Mouse (Mus musculus): ENCODE results near the gene Ano2.

The Ano2 gene

GRCm38 (mm10) chr6:125690057-125690703, at the start of gene Ano2:
Ano2 (plus strand) TSS chr6:125690419.
- DNase-seq, result peak; percentile 3

- DNase-seq, result no peak
These were observed 49.7 kb upstream of the Ano2 start for GRCm38 (mm10) chr6:125640486-125640885.

- no peak for DNase-seq
These were observed 49.1 kb upstream of the Ano2 start for GRCm38 (mm10) chr6:125641146-125641545.

GRCm38 (mm10) chr6:125648964-125649363, 41.3 kb upstream of the Ano2 start:
- no peak for DNase-seq

GRCm38 (mm10) chr6:125651335-125651734, 38.9 kb upstream of the Ano2 start:
- no peak for DNase-seq

- no peak for DNase-seq
These were observed 36.8 kb upstream of the Ano2 start for GRCm38 (mm10) chr6:125653416-125653815.

GRCm38 (mm10) chr6:125656921-125657320, 33.3 kb upstream of the Ano2 start:
- peak; percentile 16 for DNase-seq

GRCm38 (mm10) chr6:125657966-125658365, 32.3 kb upstream of the Ano2 start:
- DNase-seq, result no peak

- DNase-seq, result no peak
These were observed 28.9 kb upstream of the Ano2 start for GRCm38 (mm10) chr6:125661106-125661877.

- no peak for DNase-seq
These were observed 26.3 kb upstream of the Ano2 start for GRCm38 (mm10) chr6:125663906-125664305.

GRCm38 (mm10) chr6:125671835-125672234, 18.4 kb upstream of the Ano2 start:
- DNase-seq, result no peak

GRCm38 (mm10) chr6:125678492-125678891, 11.7 kb upstream of the Ano2 start:
- DNase-seq, result no peak

- DNase-seq, result no peak
These were observed 9.6 kb upstream of the Ano2 start for GRCm38 (mm10) chr6:125680613-125681012.

- DNase-seq, result no peak
These were observed 4.8 kb upstream of the Ano2 start for GRCm38 (mm10) chr6:125685420-125685819.

GRCm38 (mm10) chr6:125687986-125688385, 2.2 kb upstream of the Ano2 start:
- no peak for DNase-seq

- no peak for DNase-seq
These were observed 10.9 kb downstream of the Ano2 start for GRCm38 (mm10) chr6:125701146-125701545.

GRCm38 (mm10) chr6:125711261-125711660, 21.0 kb downstream of the Ano2 start:
- DNase-seq, result no peak

- DNase-seq, result no peak
These were observed 36.2 kb downstream of the Ano2 start for GRCm38 (mm10) chr6:125726408-125726807.

GRCm38 (mm10) chr6:125727484-125727911, 37.3 kb downstream of the Ano2 start:
- no peak for DNase-seq

GRCm38 (mm10) chr6:125729471-125729870, 39.3 kb downstream of the Ano2 start:
- DNase-seq, result no peak

- DNase-seq, result no peak
These were observed 39.8 kb downstream of the Ano2 start for GRCm38 (mm10) chr6:125729986-125730535.

GRCm38 (mm10) chr6:125737511-125738285, 47.5 kb downstream of the Ano2 start:
- no peak for DNase-seq
